Mouse (Mus musculus) forebrain, postnatal 0 days (tissue): ENCODE measurements around the gene Eps8l3. TPM values are rescaled to one million over a fixed set of nuclear protein-coding genes. Genes with fewer than 3 reads are reported as not detected.

Experiments used
- ATAC-seq: fragments of 200-750 bp; cut with Nextera tagmentation; 2 replicates; pipeline ENCODE4 v1.8.0; 2017; ENCODE audit warnings: mild to moderate bottlenecking, moderate library complexity
- DNase-seq: peaks from one replicate; pipeline ENCODE4 v3.0.0-alpha.2; 2015
- H3K27ac ChIP-seq: fragments of 300-500 bp; sonication (generic); 2 replicates; pipeline ENCODE4 v1.5.1; 2014; ENCODE audit warnings: low read depth, mild to moderate bottlenecking, antibody characterized with exemption, low read length, moderate library complexity, mixed read lengths
- H3K27me3 ChIP-seq: fragments of 300-500 bp; sonication (generic); 2 replicates; pipeline ENCODE4 v1.6.1; 2014; ENCODE audit warnings: mild to moderate bottlenecking, low read length, mixed read lengths; ENCODE audit not compliant: insufficient read depth
- H3K36me3 ChIP-seq: fragments of 300-500 bp; sonication (generic); 2 replicates; pipeline ENCODE4 v1.6.1; 2014; ENCODE audit warnings: mild to moderate bottlenecking, moderate library complexity; ENCODE audit not compliant: insufficient read depth
- H3K4me1 ChIP-seq: fragments of 300-500 bp; sonication (generic); 2 replicates; pipeline ENCODE4 v1.6.1; 2014; ENCODE audit warnings: antibody characterized with exemption; ENCODE audit not compliant: insufficient read depth
- H3K4me2 ChIP-seq: fragments of 300-500 bp; sonication (generic); 2 replicates; pipeline ENCODE4 v1.6.1; 2014; ENCODE audit warnings: low read depth, mild to moderate bottlenecking, moderate library complexity
- H3K4me3 ChIP-seq: fragments of 300-500 bp; sonication (generic); 2 replicates; pipeline ENCODE4 v1.5.1; 2014; ENCODE audit warnings: low read depth, low read length, mixed read lengths
- H3K9ac ChIP-seq: fragments of 300-500 bp; sonication (generic); 2 replicates; pipeline ENCODE4 v1.6.1; 2014; ENCODE audit warnings: mild to moderate bottlenecking
- H3K9me3 ChIP-seq: fragments of 300-500 bp; sonication (generic); 2 replicates; pipeline ENCODE4 v1.6.1; 2016; ENCODE audit warnings: low read length
- CTCF ChIP-seq: sonication (generic); IDR thresholded peaks from 2 replicates; pipeline ENCODE4 v1.5.1; 2016; ENCODE audit warnings: antibody characterized with exemption, control low read depth, low read depth
- WGBS: fragments of 180-500 bp; shearing (Covaris S2); extraction: QIAGEN DNeasy Blood & Tissue Kit; methylation state at CpG from one replicate; pipeline ENCODE4 v1.1.7; 2014; 5-methylcytosine and 5-hydroxymethylcytosine counted together
- polyA plus RNA-seq: library from polyadenylated mRNA; unstranded; fragments of >200 nt; fragmentation: Nextera tagmentation; extraction: Ambion mirVana; gene quantifications from 2 replicates; pipeline ENCODE4 v1.2.1, GENCODE M21; 2015
- total RNA-seq: library from RNA; depleted of rRNA; stranded (reverse); fragments of >200 nt; gene quantifications from 2 replicates; pipeline ENCODE4 v1.2.3, GENCODE M21; 2014

The Eps8l3 gene
- total and polyA plus RNA-seq, 2 experiments from 2014 or later: not detected

DNA sequence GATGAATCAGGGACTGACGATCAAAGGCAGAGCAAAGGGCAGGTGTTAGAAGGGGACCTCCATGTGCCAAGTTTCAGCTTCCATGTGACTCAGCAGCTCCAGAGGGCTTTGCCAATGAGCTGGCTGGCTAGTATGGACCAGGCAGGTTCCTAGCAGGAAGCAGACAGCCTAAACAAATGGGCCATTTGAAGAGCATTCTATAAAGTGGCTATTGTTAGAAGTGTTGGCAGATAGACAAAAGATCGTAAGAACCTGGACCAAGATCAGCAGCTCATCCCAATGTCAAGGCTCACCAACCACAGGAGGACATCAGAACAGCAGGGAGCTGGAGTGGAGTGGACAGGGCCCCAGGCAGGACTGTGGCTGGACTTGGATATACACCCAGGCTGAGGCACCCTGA lies 32.5 kb upstream of the Eps8l3 start:
- no peak overlapping the region for H3K4me3 ChIP-seq
- H3K9ac ChIP-seq: no peak overlapping the region
- H3K9me3 ChIP-seq: no peaks in the 10 kb centered on the region
- TF ChIP-seq CTCF: no peak
- 42% methylated on average over 2 of the region's 2 CpGs for WGBS
- ATAC-seq (no peak), DNase-seq (no peak)
- H3K27me3 ChIP-seq: no peaks in the 10 kb centered on the region
- peaks cover 17% of the 10 kb centered on the region for H3K4me1 ChIP-seq
- no peak overlapping the region for H3K4me2 ChIP-seq
- H3K27ac ChIP-seq: no peak overlapping the region
- H3K36me3 ChIP-seq: no peaks in the 10 kb centered on the region

DNA sequence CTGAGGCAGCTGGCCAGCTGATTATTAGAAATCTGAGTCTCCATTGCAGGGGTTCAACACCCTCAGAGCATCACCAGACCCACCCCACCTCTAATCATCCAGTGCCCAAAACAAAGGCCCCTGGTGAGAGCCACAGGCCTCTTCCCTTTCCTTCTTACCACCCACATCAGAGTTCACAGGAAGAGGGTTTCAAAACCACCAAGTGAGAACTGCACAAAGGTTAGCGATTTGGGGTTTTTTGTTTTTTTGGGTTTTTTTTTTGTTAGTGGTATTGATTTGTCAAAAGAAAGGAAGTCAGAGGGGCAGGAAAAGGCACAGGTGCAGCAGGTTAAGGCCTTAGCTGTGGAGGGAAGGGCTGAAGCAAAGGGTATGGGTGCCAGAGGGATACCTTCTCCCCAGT lies 30.9 kb upstream of the Eps8l3 start:
- DNase-seq (no peak), ATAC-seq (no peak)
- no peak for TF ChIP-seq CTCF
- no peak overlapping the region for H3K27ac ChIP-seq
- no peak overlapping the region for H3K4me3 ChIP-seq
- H3K9ac ChIP-seq: no peak overlapping the region
- H3K4me2 ChIP-seq: no peak overlapping the region
- H3K9me3 ChIP-seq: no peaks in the 10 kb centered on the region
- H3K27me3 ChIP-seq: no peaks in the 10 kb centered on the region
- peaks cover 17% of the 10 kb centered on the region for H3K4me1 ChIP-seq
- H3K36me3 ChIP-seq: no peaks in the 10 kb centered on the region
- 97% methylated on average over 1 of the region's 1 CpGs for WGBS

DNA sequence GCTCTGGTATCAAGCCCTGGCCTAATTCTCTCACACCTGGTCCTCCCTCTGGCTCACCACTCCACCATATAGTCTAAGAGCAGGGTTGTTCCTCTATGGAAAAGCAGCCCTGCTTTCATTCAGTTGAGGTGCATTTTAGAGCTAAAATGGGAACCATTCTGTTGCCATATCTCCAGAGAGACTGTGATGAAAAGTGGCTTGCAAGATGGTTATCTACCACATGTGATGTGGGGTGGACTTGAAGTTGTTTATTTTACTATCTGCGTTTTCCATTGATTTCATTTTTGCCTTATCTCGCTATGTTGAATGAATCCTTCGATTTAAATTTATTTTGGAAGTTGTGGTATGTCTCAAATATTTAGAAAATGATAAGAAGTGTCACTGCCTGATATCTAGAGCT lies 30.2 kb upstream of the Eps8l3 start:
- ATAC-seq (no peak), DNase-seq (no peak)
- H3K27ac ChIP-seq: no peak overlapping the region
- WGBS: 95% methylated on average over 3 of the region's 3 CpGs
- no peak overlapping the region for H3K9ac ChIP-seq
- H3K36me3 ChIP-seq: no peaks in the 10 kb centered on the region
- peaks cover 17% of the 10 kb centered on the region for H3K4me1 ChIP-seq
- no peaks in the 10 kb centered on the region for H3K9me3 ChIP-seq
- no peak overlapping the region for H3K4me3 ChIP-seq
- H3K4me2 ChIP-seq: no peak overlapping the region
- H3K27me3 ChIP-seq: no peaks in the 10 kb centered on the region
- TF ChIP-seq CTCF: no peak

DNA sequence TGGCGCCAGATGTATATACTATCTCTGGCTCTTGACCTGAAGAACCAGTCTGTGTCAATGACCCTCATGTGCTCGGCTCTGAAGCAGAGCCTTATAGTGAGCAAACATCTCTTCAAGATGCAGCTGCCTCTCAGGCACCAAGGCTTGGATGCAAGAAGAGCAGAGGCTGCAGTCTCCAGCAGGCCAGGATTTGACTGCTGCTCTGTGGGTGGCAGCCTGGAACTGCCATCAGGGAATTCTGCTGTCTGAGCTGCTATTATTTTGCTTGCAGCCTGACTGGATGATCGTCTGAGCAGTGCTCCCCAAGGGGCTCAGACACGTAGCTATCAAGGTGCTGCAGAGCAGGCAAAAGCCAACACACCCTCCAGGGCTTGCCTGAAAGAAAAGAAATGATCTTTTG lies 28.9 kb upstream of the Eps8l3 start:
- 44% methylated on average over 4 of the region's 4 CpGs for WGBS
- peaks cover 17% of the 10 kb centered on the region for H3K4me1 ChIP-seq
- no peaks in the 10 kb centered on the region for H3K36me3 ChIP-seq
- H3K9ac ChIP-seq: no peak overlapping the region
- H3K27me3 ChIP-seq: no peaks in the 10 kb centered on the region
- DNase-seq (no peak), ATAC-seq (no peak)
- no peaks in the 10 kb centered on the region for H3K9me3 ChIP-seq
- H3K4me2 ChIP-seq: no peak overlapping the region
- no peak for TF ChIP-seq CTCF
- H3K4me3 ChIP-seq: no peak overlapping the region
- H3K27ac ChIP-seq: no peak overlapping the region

DNA sequence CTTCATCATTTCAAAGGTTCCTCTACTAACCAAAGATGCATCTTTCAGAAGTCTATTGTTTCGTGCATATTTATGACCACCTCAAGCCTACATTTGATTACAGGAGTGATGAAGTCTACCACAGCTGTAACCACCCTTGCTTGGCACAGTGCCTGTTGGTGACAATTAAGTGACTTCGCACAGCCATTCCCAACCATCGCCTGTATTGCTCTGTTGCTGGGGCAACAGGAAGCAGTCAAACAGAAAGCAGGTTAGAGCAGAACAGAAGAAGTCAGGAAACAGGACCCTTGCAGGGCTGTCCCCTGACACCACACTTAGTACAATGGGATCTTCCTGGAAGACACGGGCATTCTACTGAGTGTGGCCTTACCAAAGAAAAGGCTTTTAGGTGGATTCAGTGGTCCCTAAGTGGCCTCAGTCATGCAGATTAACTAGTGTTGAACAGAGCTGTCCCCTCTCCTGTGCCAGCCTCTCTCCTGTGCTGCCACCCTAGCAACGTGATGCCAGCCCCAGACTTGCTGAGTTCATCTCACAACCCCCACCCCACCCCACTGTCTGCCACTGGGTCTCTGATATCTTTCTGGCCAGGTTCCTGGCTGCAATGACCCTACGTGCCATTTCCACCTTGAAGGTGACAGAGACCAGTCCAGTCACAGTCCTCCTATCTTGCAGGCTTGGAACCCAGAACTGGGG lies 27.9 kb upstream of the Eps8l3 start:
- DNase-seq: peak; percentile 61

DNA sequence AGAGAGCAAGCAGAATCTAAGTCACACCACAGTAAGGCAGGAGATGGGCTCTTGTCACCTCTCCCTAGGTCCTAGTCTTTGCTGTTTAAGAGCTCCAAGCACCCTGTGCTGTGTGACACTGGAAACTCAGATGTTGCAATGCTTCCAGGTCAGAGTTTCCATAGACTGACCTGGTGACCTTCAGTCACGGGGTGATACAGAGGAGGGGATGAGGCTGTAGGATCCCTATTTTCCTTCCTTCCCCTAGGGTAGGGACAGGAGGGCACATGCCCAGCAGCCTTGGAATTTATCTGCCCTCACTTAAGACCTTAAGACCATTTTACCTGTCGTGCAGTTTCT lies 27.4 kb upstream of the Eps8l3 start:
- Histone ChIP-seq H3K36me3 (no peaks in the 10 kb centered on the region), H3K9ac (no peak overlapping the region), H3K4me2 (no peak overlapping the region), H3K27ac (no peak overlapping the region), H3K9me3 (no peaks in the 10 kb centered on the region), H3K27me3 (no peaks in the 10 kb centered on the region), H3K4me3 (no peak overlapping the region), H3K4me1 (peaks cover 7% of the 10 kb centered on the region)
- 91% methylated on average over 2 of the region's 2 CpGs for WGBS
- DNase-seq (no peak), ATAC-seq (no peak)
- TF ChIP-seq CTCF: no peak

More for the DNA sequence above, 27.9 kb upstream of the Eps8l3 start:
- Histone ChIP-seq H3K36me3 (no peaks in the 10 kb centered on the region), H3K9ac (no peak overlapping the region), H3K27me3 (no peaks in the 10 kb centered on the region), H3K4me2 (no peak overlapping the region), H3K27ac (no peak overlapping the region), H3K9me3 (no peaks in the 10 kb centered on the region), H3K4me3 (no peak overlapping the region), H3K4me1 (peaks cover 12% of the 10 kb centered on the region)
- WGBS: 42% methylated on average over 6 of the region's 6 CpGs
- no peak for TF ChIP-seq CTCF
- peak; percentile 47 for ATAC-seq

DNA sequence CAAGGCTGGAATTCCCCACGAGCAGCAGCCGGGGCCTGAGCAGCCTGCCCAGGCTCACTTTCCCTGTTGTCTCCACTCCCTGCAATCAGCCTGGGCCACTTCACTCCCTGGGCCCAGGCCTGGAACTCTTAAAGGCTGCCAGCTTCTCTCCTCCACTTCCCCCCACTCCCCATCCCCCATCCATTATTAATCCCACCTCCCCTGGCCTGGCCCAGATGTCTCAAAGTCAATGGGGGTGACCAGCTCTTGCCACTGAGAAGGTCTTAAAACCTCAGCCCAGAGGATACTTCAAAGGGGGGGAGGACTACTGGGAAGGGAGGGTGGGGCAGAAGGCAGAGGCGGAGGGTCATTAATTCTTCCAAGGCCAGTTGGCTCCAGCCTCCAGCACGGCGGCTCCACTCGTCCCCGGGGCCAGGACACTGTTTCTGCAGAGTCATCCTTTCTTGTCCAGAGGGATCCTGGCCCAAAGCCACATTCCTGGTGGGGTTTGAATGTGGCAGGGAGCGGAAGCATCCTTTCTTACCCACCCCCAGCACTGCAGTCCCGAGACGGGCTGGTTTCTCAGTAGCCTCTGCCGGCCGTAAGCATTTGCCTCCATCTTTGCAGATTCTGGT lies 26.5 kb upstream of the Eps8l3 start:
- ATAC-seq: peak; percentile 26; the same call in 1 of the 2 replicates
- no peak for DNase-seq
- H3K4me3 ChIP-seq: no peak overlapping the region
- no peak for TF ChIP-seq CTCF
- no peak overlapping the region for H3K4me2 ChIP-seq
- no peaks in the 10 kb centered on the region for H3K36me3 ChIP-seq
- no peaks in the 10 kb centered on the region for H3K27me3 ChIP-seq
- H3K9me3 ChIP-seq: no peaks in the 10 kb centered on the region
- 25% methylated on average over 12 of the region's 12 CpGs for WGBS
- no peak overlapping the region for H3K9ac ChIP-seq
- no peak overlapping the region for H3K27ac ChIP-seq
- H3K4me1 ChIP-seq: peaks cover 6% of the 10 kb centered on the region; the same call in 1 of the 2 replicates
